Mouse (Mus musculus) CH12F3 (cell line): ENCODE results near the gene Ppp3cb.
"Not testable (repeated sequence)": the region's sequence is repeated elsewhere in the genome, so short reads cannot be mapped to it uniquely, and the experiment has no call there.

Experiments used
- in situ Hi-C: fragments of 300-500 bp; cut with MboI; formaldehyde crosslinking; loops from 2 replicates; pipeline ENCODE4 v1.14.3; 2020; ENCODE audit warnings: low sequenced_read_pairs

The Ppp3cb gene

GRCm38 (mm10) chr14:20546415-20546814 is at the start of gene Ppp3cb:
TSS of gene Ppp3cb (minus strand) at chr14:20546573.
- in situ Hi-C loops: no loop called here

GRCm38 (mm10) chr14:20595781-20596180 is 49.4 kb upstream of the Ppp3cb start:
- in situ Hi-C loops: no loop called here

GRCm38 (mm10) chr14:20587458-20587857 is 41.1 kb upstream of the Ppp3cb start:
- in situ Hi-C loops: loop anchor here (5.0 kb wide), 1 partner anchor 75 kb away; no protein-coding TSS in a partner anchor

GRCm38 (mm10) chr14:20578822-20579407 is 32.5 kb upstream of the Ppp3cb start:
- in situ Hi-C loops: no loop called here

- in situ Hi-C loops: no loop called here
These were observed 29.8 kb upstream of the Ppp3cb start for GRCm38 (mm10) chr14:20576179-20576578.

GRCm38 (mm10) chr14:20573196-20573595 is 26.8 kb upstream of the Ppp3cb start:
- in situ Hi-C loops: not testable (repeated sequence)

GRCm38 (mm10) chr14:20565256-20566021 is 19.1 kb upstream of the Ppp3cb start:
- in situ Hi-C loops: no loop called here

GRCm38 (mm10) chr14:20564692-20565091 is 18.3 kb upstream of the Ppp3cb start:
- in situ Hi-C loops: no loop called here

GRCm38 (mm10) chr14:20561897-20562296 is 15.5 kb upstream of the Ppp3cb start:
- in situ Hi-C loops: no loop called here

GRCm38 (mm10) chr14:20550136-20550535 is 3.8 kb upstream of the Ppp3cb start:
- in situ Hi-C loops: no loop called here

- in situ Hi-C loops: no loop called here
These were observed 643 bp downstream of the Ppp3cb start for GRCm38 (mm10) chr14:20545529-20546331.

- in situ Hi-C loops: no loop called here
These were observed 1.6 kb downstream of the Ppp3cb start for GRCm38 (mm10) chr14:20544467-20545411.

GRCm38 (mm10) chr14:20529643-20530042 is 16.7 kb downstream of the Ppp3cb start:
- in situ Hi-C loops: no loop called here

GRCm38 (mm10) chr14:20520179-20520578 is 26.2 kb downstream of the Ppp3cb start:
- in situ Hi-C loops: no loop called here

- in situ Hi-C loops: no loop called here
These were observed 37.9 kb downstream of the Ppp3cb start for GRCm38 (mm10) chr14:20508424-20508823.

- in situ Hi-C loops: no loop called here
These were observed 43.4 kb downstream of the Ppp3cb start for GRCm38 (mm10) chr14:20502966-20503365.

- in situ Hi-C loops: no loop called here
These were observed 46.4 kb downstream of the Ppp3cb start for GRCm38 (mm10) chr14:20499982-20500381.

- in situ Hi-C loops: no loop called here
These were observed 49.8 kb downstream of the Ppp3cb start, which contains the start of gene Mss51 for GRCm38 (mm10) chr14:20496603-20497002. TSS of gene Mss51 (minus strand) at chr14:20496901.

GRCm38 (mm10) chr14:20486031-20486430 is 60.3 kb downstream of the Ppp3cb start:
- in situ Hi-C loops: no loop called here

GRCm38 (mm10) chr14:20482051-20482751 is 64.2 kb downstream of the Ppp3cb start:
- in situ Hi-C loops: no loop called here
